Mouse (Mus musculus) liver, postnatal 0 days (tissue): ENCODE data around the gene Gcnt4.
"Not testable (repeated sequence)": the region's sequence is repeated elsewhere in the genome, so short reads cannot be mapped to it uniquely, and the experiment has no call there.

Source experiments
- CTCF ChIP-seq: sonication (generic); IDR thresholded peaks from 2 replicates; pipeline ENCODE4 v1.5.1; 2016; ENCODE audit warnings: antibody characterized with exemption, low read depth
- EP300 ChIP-seq: IDR thresholded peaks from 2 replicates; pipeline ENCODE4 v1.6.1; 2016; ENCODE audit warnings: antibody characterized with exemption, low read depth, mild to moderate bottlenecking

- TF ChIP-seq CTCF, EP300: not testable (repeated sequence)
These were observed 1.4 kb upstream of the Gcnt4 start for GRCm38 (mm10) chr13:96923134-96923533.
